Mouse (Mus musculus): ENCODE data around the gene Gm14401. TPM values are rescaled to one million over a fixed set of nuclear protein-coding genes. Genes with fewer than 3 reads are reported as not detected.
"Not testable (repeated sequence)": the region's sequence is repeated elsewhere in the genome, so short reads cannot be mapped to it uniquely, and the experiment has no call there.

Gm14401 gene
- total RNA-seq (2014; rRNA removed) (not detected in 2 replicates), polyA plus RNA-seq (2015; fragmentation: Nextera tagmentation; extraction: Ambion mirVana) (not detected in 2 replicates)

DNA sequence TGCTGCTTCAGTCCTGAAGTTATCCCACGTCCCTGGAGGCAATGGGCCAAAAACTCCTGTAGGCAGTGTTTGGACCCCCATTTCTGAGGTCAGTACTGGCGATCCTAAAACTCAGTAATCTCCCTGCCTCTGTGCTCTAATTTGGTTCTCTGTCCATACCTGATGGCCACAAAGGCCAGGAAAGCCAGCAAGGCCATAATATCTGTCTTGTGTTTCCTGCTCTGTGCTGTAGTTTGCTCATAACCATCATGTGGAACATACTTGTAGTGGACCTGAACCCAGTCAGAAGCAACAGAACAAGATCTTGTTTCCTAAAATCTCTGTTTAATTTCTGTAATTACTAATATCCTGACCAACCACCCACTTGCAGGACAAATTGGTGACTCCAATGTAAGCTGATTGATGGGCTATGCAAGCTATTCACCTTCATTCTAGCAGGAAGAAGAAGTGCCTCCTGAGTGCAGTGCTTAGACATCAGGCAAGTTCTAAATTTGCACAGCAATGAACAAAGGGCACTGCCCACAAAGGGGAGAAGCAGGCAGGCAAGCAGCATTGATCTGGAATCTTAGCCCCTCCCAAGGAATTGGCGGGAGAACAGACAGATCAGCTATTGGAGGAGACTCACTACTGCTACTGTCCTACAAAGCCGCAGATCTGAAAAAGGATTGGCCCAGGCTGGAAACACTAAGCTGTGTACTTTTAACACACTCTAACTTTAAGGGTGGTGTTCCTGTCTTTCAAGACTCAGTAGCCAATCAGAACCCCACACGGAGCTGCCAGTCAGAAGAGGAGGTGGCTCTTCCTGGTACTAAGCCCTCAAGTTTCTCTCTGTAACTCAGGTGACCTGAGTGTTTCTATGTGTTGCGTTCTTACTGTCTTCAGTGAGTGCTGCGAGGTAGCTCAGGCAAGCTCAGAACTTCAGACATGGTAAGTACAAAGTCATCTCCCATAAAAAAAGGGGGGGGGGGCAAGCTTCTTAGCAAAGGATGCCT, at the start of gene Gm14401:
TSS of gene Gm14401 (plus strand) at position 889 of the 992 bp plus-strand sequence.
- ATAC-seq; H3K4me2 ChIP-seq (ENCODE audit: low read depth); H3K9ac ChIP-seq; H3K36me3 ChIP-seq (ENCODE audit: insufficient read depth); H3K9me3 ChIP-seq (ENCODE audit: low read length); H3K4me3 ChIP-seq (ENCODE audit: low read depth, low read length); H3K27ac ChIP-seq (ENCODE audit: low read depth, low read length); H3K27me3 ChIP-seq (ENCODE audit: insufficient read depth, low read length); DNase-seq; H3K4me1 ChIP-seq (ENCODE audit: insufficient read depth): not testable (repeated sequence)
- 70% methylated on average over 7 of the region's 7 CpGs for WGBS

- H3K27me3 ChIP-seq (ENCODE audit: insufficient read depth, low read length); H3K27ac ChIP-seq (ENCODE audit: low read depth, low read length); H3K4me2 ChIP-seq (ENCODE audit: low read depth); DNase-seq; H3K36me3 ChIP-seq (ENCODE audit: insufficient read depth); H3K9me3 ChIP-seq (ENCODE audit: low read length); ATAC-seq; H3K9ac ChIP-seq; H3K4me1 ChIP-seq (ENCODE audit: insufficient read depth); H3K4me3 ChIP-seq (ENCODE audit: low read depth, low read length): not testable (repeated sequence)
- WGBS = 85% methylated on average over 1 of the region's 1 CpGs
These were observed 1.3 kb upstream of the Gm14401 start for GRCm38 (mm10) chr2:177072807-177073206.

DNA sequence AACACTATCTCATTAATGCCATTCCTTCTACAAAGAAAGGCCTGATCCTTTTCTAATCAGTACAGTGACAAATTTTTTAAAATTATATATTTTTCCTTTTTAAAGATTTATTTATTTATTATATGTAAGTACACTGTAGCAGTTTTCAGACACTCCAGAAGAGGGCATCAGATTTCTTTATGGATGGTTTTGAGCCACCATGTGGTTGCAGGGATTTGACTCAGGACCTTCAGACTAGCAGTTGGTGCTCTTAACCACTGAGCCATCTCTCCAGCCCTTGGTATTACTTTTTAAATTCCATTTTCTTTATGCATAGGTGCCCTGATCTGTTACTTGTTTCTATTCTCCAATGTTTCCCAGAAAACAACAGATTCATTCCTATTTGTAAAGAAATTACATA, 895 bp downstream of the Gm14401 start:
- ATAC-seq; H3K9ac ChIP-seq; H3K4me3 ChIP-seq (ENCODE audit: low read depth, low read length); H3K4me1 ChIP-seq (ENCODE audit: insufficient read depth); H3K27ac ChIP-seq (ENCODE audit: low read depth, low read length); H3K4me2 ChIP-seq (ENCODE audit: low read depth); H3K27me3 ChIP-seq (ENCODE audit: insufficient read depth, low read length); H3K36me3 ChIP-seq (ENCODE audit: insufficient read depth); H3K9me3 ChIP-seq (ENCODE audit: low read length); DNase-seq: not testable (repeated sequence)

DNA sequence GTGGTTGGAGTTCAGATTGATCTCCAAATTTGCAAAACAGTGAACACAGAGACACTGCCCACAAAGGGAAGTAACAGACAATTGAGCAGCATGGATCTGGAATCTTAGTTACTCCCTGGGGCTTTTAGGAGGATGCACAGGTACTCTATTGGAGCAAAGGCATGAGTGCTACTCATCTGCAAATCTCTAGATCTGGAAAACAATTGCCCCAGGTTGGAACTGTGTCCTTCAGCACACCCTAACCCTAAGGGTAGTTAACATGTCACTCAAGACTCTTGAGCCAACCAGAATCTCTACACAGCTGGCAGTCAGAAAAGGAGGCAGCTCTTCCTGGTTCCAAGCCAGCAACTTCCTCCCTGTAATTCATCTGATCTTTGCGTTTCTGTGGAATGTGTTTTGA, 5.7 kb downstream of the Gm14401 start:
- H3K27ac ChIP-seq (ENCODE audit: low read depth, low read length); ATAC-seq; H3K36me3 ChIP-seq (ENCODE audit: insufficient read depth); H3K4me2 ChIP-seq (ENCODE audit: low read depth); H3K9ac ChIP-seq; H3K27me3 ChIP-seq (ENCODE audit: insufficient read depth, low read length); H3K4me3 ChIP-seq (ENCODE audit: low read depth, low read length); H3K9me3 ChIP-seq (ENCODE audit: low read length); H3K4me1 ChIP-seq (ENCODE audit: insufficient read depth); DNase-seq: not testable (repeated sequence)
- WGBS = 89% methylated on average over 1 of the region's 1 CpGs

GRCm38 (mm10) chr2:177109086-177109485, 35.0 kb downstream of the Gm14401 start:
- not testable (repeated sequence) for H3K36me3 ChIP-seq (ENCODE audit: insufficient read depth); H3K4me2 ChIP-seq (ENCODE audit: low read depth); H3K27me3 ChIP-seq (ENCODE audit: insufficient read depth, low read length); H3K27ac ChIP-seq (ENCODE audit: low read depth, low read length); ATAC-seq; H3K9ac ChIP-seq; H3K4me1 ChIP-seq (ENCODE audit: insufficient read depth); H3K9me3 ChIP-seq (ENCODE audit: low read length); DNase-seq; H3K4me3 ChIP-seq (ENCODE audit: low read depth, low read length)
- 92% methylated on average over 5 of the region's 5 CpGs for WGBS

DNA sequence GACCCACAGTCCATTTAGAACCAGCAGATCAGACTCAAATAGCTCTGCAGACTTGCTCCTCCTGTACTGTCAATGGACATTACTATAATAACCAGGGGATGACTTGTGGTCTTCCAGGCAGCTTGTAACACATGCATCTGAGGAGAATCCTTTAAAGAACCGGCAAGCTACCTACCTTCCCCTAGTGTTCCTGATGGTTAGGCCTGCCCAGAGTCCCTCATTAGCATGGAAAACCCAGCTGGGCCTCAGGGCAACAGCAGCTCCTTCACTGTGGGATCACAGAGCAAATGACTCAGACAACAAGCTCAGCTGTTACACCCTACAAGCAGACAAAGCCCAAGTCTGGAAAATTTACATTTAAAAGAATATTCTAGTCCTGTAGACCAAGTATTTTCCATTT, 55.0 kb downstream of the Gm14401 start:
- not testable (repeated sequence) for H3K4me2 ChIP-seq (ENCODE audit: low read depth)

More for the DNA sequence above, 55.0 kb downstream of the Gm14401 start:
- not testable (repeated sequence) for H3K27ac ChIP-seq (ENCODE audit: low read depth, low read length); H3K9me3 ChIP-seq (ENCODE audit: low read length); H3K4me1 ChIP-seq (ENCODE audit: insufficient read depth); DNase-seq; H3K27me3 ChIP-seq (ENCODE audit: insufficient read depth, low read length); ATAC-seq; H3K36me3 ChIP-seq (ENCODE audit: insufficient read depth); H3K9ac ChIP-seq; H3K4me3 ChIP-seq (ENCODE audit: low read depth, low read length)
- WGBS = 53% methylated on average over 1 of the region's 1 CpGs

Other genes with a start within 250 kb of the Gm14401 start
- gene Gm14408, start 243.2 kb upstream of the Gm14401 start, total RNA-seq (2014; rRNA removed) = not detected in 2 replicates
- gene Gm14408, start 243.2 kb upstream of the Gm14401 start, polyA plus RNA-seq (2015; fragmentation: Nextera tagmentation; extraction: Ambion mirVana) = not detected in 2 replicates
- 11.5 and 22.5 TPM in 2 replicates for gene Gm14296, start 146.5 kb upstream of the Gm14401 start, total RNA-seq (2014; rRNA removed)
- 10.4 and 12.0 TPM in 2 replicates for gene Gm14296, start 146.5 kb upstream of the Gm14401 start, polyA plus RNA-seq (2015; fragmentation: Nextera tagmentation; extraction: Ambion mirVana)
- gene Gm14419, start 73.4 kb upstream of the Gm14401 start, total RNA-seq (2014; rRNA removed) = 1.8 and 5.4 TPM in 2 replicates
- gene Gm14419, start 73.4 kb upstream of the Gm14401 start, polyA plus RNA-seq (2015; fragmentation: Nextera tagmentation; extraction: Ambion mirVana) = 12.8 and 15.8 TPM in 2 replicates
- gene Gm14410, start 132.1 kb downstream of the Gm14401 start, total RNA-seq (2014; rRNA removed) = 25.4 and 26.9 TPM in 2 replicates
- 41.8 and 47.5 TPM in 2 replicates for gene Gm14410, start 132.1 kb downstream of the Gm14401 start, polyA plus RNA-seq (2015; fragmentation: Nextera tagmentation; extraction: Ambion mirVana)
- gene Gm14409, start 192.7 kb downstream of the Gm14401 start, total RNA-seq (2014; rRNA removed) = not detected in 2 replicates
- gene Gm14409, start 192.7 kb downstream of the Gm14401 start, polyA plus RNA-seq (2015; fragmentation: Nextera tagmentation; extraction: Ambion mirVana) = not detected in 2 replicates
- 0.62 and 1.6 TPM in 2 replicates for gene Gm14412, start 250.0 kb downstream of the Gm14401 start, total RNA-seq (2014; rRNA removed)
- gene Gm14412, start 250.0 kb downstream of the Gm14401 start, polyA plus RNA-seq (2015; fragmentation: Nextera tagmentation; extraction: Ambion mirVana) = 0.10 and 0.11 TPM in 2 replicates